Mouse (Mus musculus) left cerebral cortex, adult 9 months (tissue): ENCODE data around the gene Dtnb.

ENCODE experiments used
- DNase-seq, 2 experiments: peaks; one replicate each; pipeline ENCODE4 v3.0.0; 2022; ENCODE audit warnings: low spot score in 2 of 2

The Dtnb gene

DNA sequence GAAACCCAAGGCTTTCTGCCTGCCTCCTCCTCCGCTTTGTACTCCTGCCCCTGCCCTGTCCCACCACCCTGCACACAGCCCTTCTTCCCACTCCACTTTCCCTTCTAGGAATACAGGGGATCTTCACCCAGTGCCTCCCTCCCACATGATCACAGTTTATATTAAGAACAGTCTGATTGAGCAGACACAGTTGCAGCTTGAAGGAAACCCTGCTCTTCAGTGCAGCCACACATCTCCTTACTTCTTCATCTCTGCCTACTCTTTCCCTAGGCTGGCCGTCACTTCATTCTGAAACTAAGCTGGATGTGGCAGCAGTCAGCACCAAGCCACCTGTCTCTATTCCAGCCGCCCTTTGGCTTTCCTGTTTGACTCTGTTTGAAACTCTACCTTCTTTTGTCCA, 201.5 kb downstream of the Dtnb start:
- DNase-seq = peak; percentile 55 to 62

DNA sequence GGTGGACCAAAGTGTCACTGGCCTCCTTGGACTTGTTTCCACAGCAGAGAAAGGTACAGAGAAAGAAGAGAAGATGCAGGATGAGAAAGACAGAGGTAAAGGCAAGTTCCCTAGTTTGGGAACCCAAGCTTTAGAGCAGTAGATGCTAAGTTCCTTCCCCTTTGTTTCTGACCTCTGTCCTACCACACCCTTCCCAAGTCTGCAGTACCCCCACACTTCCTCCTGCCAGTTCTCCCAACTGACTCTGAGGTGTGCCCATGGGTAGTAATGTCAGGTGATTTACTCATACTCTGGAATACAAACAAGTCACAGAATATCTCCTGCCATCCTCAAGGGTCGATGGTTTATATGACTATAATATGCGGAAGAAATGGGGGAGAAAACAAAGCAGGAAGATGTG, 203.8 kb downstream of the Dtnb start:
- no peak for DNase-seq

DNA sequence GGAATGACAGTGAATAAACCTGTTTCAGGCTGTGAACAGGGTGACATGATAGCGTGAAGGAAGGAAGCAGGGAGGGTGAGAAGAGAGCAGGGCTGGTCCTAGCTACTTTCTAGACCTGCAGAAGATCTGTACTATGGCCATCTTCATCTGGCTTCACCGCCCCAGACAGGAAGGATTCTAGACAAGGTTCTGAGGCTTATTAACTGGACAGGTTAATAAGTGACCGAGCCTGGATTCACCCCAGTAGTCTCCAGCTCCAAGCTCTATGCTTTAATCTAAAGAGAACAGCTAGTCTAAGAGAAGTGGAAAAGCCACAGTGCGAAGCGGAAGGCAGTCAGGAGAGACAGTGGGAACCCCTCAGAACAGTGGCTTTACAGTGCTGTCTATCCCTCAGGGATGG, 205.5 kb downstream of the Dtnb start:
- no peak for DNase-seq

DNA sequence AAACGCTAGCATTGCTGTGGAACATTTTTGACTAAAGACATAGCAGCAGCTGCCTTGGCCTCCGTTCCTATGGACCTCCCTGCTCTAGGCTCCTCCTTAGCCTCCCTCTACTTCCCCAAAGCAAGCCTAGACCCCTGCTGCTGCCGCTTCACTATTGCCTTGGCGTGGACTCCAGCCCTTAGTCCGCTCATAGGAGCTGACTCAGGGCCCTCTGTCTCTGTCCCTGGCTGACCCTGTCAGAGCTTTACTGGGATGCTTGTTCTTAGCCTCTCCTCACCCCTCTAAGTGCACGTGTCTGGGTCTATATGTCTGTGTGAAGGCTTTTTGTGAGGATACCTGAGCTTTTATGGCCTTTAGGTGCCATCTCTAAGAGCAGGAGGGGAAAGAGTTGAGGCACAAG, 206.1 kb downstream of the Dtnb start:
- DNase-seq = no peak

DNA sequence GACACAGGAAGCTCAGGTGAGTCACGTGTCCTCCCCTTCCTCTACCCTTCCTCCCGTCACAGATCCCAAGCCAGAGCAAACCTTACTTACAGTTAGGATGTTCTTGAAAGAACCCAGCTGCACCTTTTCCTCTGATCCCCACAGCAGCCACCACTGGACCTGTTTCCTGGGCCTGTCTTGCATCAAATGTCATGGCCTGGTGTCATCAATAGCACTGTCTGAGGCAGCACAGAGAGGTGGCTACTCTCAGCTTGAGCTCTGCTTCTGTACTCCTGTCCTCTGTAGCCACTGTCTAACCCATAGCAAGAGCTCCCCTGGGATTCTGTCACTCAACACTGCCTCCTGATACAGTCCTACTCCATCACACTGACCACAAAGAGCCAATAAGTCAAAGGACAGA, 207.5 kb downstream of the Dtnb start:
- no peak for DNase-seq

DNA sequence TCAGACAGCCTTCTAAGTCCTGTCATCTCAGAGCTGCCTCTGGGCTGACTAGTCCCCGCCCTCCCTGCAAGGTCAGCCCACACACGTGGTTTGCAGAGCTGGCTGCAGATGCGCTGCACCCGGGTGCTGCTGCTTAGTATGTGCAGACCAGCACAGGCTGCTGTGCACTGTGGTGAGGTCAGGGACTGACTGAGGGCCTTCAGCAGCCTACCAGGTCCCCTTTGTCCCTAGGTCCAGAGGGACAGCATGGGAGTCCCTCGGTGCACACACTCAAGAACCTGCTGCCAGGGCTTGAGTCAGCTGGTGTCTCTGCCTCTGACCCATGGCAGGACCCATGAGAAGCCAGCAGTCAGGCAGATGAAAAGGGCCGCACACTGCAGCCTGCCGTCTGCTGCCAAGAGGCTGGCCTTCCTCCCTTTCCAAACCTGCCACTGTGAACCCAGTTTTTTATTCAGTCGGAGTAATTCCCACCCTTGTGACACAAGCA, 208.3 kb downstream of the Dtnb start:
- peak; percentile 62 to 68 for DNase-seq

DNA sequence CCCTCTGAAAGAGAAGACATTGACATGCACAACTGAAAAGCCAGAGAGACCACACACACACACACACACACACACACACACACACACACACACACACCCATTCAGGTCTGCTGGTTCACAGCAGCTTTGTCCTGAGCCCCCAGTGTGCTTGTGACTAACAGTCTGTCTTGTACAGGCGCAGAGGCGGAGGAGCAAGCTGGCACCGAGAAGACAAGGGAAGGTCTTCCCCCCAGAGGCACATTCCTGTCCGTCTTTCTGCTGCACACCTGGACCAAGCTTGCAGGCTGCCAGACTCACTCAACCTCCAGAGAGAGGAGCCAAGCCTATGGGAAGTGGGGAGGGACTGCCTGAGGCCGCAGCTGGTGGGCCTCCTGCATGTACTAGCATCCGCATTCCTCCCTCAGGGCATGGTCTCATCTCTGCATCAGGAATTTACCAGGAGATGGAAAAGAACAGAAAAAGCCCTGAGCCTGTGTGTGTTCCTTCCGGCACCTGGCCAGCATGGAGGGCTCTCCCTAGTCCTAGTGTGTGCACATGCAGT, 208.8 kb downstream of the Dtnb start:
- DNase-seq = no peak

DNA sequence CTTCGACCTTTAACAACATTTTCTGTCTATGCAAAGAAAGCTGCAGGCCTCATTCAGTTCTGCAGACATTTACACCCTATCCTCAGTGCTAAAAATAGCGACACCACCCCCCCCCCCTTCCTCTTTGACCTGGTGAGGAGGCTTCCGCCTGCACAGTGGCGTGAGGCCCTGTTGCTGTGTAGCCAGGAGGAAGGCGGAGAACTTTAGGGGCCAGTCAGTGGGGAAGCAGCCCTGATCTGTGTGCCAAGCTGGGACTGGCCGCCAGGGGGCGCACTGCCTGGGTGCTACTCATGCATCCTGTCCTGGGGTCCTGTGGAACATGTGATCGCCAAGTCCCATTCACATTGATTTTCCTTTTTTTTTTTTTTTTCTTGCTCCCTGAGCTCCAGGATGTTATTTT, 209.3 kb downstream of the Dtnb start:
- peak; percentile 77 to 89 for DNase-seq

DNA sequence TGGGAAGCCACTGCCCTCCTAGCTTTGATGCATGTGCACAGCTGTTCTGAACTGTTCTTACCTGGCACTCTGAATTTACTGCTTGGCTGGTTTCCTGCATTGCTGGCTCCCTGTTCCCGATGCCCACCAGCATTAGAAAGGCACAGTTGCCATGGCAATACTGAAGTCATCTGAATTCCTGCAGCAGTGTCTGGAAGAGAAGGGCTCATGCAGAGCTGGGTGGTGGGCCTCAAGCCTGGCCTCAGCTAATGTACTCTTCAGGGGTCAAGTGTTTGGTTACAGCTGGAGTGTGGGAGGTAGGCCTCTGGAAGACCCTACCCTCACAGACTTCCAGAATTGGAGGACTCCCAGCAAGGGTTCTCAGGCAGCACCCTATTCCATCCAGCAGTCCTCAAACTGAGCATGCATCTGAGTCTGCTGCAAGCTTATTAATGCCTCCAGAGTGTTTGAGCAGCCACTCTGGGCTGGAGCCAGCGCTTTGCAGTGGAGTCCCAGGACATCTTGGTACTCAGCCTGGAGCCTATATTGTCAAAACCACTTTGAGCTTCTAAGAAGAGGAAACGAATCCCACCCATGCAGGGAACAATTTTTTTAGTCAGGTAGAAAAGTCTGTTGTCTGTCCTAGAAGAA, 211.1 kb downstream of the Dtnb start:
- peak in 1 of 2 experiments; percentile 51 for DNase-seq

DNA sequence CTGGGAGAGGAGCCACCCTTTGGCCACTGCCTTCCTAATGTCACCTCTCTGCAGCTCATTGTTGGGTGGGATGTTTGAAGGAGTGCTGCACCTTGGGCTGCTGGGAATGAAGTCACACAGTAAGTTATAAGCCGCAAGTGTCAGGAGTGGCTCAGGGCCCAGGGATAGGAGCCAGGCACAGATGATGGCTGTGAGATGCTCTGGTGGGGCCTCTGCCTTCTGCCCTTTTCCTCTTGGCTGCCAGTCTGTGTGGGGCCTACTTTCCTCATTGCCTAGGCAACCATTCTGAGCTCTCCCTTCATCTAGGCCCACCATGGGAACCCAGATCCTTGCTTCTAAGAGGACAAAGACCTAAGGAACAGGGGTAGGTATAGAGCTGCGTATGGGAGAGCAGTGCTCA, 212.1 kb downstream of the Dtnb start:
- no peak for DNase-seq

DNA sequence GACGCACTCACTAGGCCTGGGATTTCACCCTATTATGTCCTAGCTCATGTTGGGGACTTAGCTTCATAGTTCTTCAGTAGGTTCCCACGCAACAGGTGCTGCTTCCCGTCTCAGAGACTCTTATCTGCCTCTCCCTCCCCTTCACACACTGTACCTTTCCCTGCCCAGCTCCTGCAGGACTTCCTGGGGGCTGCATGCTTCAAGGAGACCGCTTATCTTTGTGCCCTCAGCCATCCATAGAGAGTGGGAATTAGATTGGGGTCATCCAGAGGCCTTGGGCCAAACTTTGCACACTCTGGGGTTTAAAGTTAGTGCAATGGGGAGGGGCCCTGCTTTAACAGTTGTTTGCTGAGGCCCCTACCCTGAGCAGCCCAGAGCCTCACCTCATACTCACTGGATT, 212.5 kb downstream of the Dtnb start:
- no peak for DNase-seq

DNA sequence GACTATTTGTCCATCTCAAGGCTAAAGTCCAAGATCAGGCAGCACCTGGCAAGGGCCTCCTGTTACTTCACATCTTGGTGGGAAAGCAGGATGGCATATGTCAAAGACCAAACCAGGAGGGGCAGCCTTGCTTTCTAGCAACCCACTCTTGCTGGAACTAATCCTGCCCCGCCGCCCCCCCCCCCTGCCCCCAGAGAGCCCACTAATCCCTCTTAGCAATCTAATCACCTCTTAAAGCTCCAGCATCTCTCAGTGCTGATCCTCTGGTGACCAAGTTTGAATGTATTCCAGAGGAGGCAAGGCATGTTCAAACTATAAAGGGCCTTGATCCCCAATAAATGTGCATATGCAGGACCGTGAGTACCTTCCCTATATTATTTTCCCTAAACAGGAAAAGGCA, 214.9 kb downstream of the Dtnb start:
- DNase-seq = no peak

DNA sequence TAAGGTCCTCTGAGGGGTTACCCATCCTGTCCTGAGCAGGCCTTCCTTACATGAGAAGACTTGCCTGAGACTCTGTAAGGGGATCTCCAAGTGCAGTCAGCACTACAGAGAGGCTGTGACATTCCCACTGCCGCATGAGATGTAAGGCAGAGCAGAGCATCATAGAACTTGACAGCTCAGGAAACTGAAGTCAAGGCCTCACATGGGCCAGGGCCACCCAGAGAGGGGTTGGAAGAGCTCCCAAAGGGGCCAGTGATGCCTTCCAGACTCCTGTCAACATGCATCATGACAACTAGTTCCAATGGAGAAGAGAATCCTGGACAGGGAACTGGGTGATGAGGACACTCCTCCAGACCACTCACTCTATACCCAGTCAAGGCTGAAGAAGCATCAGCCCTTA, 215.4 kb downstream of the Dtnb start:
- no peak for DNase-seq

DNA sequence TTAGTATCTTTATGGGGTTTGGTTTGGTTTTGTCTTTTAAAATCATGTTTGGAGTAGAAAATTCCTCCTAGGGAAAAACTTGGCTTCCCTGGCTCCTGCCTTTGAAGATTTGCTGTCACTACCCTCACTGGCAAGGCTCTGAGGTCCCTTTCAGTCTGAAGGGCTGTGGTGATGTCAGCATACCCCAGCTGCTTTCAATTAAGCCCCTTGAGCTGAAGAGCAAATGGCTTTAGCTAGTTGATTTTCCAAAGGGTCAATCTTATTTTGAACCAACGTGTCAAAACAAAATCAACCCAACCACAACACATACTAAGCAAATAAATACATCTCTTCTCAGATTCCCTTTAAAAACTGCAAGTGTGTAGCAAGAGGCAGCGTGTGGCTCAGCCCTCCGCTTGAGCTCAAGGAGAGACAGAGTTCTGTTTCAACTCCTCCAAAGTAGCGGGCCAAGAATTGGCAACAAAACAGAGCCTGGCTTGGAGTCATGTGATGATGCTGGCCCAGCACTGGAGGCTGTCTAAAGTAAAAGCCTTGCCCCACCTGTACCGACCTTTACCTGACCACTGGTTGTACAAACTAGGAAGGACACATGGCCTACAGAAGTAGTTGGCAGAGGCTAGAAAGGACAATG, 216.4 kb downstream of the Dtnb start:
- DNase-seq = no peak

DNA sequence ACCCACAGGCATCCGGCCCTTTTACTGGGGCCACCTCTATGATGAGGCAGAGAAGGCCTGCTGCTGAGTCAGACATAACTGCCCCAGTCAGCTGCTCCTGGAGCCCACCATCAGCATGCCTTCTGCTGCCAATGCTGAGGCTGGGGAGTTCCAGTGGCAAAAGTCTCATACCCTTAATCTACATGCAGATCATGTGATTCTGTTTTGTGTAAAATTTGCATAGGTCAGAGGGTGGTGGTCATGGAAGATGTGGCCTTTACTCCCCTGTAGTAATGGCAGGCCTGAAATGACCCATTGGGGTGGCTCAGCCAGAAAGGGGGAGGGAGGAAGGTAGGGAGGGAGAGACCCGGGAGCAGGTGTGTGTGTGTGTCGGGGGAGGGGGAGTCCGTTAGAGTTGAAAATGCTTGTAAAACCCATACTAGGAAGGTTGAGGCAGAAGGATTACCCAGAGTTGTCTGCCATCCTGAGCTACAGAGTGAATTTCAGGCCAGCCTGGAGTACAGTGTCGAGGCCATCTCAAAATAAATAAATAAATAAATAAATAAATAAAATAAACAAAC, 217.5 kb downstream of the Dtnb start:
- DNase-seq = no peak

DNA sequence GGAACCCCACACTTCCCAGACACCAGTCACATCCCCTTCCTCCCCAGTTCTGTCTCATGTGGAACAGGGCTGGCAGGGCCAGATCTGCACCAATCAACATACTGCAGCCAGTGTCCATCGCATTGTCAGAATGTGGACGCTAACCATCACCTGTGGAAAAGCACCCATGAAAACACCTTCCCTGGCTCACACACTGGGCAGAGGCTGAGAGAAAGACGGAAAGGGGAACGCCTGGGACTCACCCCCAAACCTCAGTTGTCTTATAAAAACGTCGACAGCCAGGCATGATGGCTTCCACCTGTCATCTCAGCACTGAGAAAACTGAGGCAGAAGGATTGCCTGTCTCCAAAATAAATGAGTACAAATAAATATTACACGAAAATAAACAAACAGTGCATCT, 219.1 kb downstream of the Dtnb start:
- no peak for DNase-seq

DNA sequence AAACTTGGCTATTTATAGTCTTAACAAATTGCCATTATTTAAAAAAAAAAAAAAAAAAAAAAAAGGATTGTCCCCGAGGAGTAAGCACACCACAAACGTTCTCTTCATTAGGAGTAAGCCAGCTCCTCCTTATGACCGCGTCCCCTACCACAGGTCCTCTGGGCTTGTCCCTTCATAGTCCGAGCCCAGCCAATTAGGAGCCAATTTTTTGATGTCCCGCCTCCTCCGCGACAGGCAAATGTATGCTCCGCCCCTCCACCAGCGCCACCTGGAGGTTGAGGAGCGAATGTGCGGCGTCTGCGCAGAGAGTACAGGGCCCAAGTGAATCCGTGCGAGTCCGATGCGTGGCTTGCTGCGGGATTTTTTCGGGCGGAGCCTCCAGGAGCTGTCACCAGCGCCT, 219.6 kb downstream of the Dtnb start:
- peak; percentile 87 to 98 for DNase-seq

DNA sequence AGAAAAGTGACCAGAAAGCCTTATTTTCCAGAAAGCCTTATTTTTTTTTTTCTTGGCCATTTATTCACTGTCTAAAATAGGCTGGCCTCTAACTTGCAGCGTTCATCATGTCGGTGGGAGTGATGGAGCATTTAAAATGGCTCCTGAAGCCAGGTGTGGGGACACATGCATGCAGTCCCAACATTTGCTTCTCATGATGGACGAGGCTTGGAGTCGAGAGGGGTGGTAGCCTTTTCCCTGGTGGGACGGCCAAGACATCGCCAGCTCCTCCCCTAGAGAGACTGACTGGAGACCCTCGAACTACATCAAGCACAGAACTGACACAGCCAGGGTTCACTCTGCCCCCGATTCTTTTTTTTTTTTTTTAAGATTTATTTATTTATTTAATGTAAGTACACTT, 220.1 kb downstream of the Dtnb start:
- DNase-seq = no peak

DNA sequence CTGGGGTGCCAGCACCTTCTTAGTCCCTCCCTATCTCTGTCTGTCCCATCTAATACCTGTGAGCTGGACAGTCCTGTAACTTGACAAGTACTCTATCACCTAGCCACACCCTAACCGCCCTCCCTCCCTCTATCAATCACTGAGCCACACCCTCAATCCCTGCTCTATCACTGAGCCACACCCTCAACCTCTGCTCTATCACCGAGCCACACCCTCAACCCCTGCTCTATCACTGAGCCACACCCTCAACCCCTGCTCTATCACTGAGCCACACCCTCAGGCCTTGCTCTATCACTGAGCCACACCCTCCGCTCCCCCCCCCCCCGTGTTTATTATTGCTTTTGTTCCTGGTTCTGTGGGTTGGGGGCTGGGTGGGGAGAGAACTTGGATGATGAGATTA, 223.4 kb downstream of the Dtnb start:
- DNase-seq = no peak

DNA sequence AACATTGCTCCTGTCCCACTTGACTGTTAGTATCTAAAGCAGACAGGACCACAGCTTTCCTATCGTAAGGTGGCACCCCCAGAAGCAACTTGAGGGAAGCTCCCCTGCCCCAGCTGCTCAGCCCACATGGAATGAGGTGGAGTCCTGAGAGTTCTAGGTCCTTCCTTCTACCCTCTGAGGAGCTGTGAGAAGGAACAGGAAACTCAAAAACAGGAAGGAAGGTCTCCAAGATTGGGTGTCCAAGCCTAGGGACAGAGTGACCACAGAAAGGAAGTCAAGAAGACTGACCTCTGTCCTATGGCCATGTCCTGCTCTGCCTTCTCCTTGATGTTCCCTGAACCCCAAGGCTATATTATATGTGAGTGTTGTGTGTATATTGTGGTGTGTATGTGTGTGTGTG, 227.4 kb downstream of the Dtnb start:
- no peak for DNase-seq

DNA sequence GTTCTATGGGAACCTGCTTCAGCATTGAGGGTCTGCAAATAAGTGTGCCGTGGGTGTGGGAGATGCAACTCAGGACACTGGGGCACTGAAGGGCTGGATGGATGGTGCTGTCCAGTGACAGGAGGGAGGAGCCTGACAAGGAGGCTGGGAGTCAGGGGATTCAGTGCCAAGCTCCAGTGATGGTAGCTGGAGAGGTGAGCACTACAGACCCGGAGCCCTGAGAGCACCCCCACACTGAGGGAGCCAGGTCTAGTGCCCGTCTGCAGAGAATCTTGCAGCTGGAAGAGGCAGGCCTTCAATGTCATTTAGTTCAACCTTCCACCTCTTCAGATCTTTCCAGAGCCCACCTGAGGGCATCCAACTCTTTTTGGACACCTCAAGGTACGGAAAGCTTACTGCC, 233.7 kb downstream of the Dtnb start, which contains the start of gene Dnmt3a:
Gene Dnmt3a, plus strand, starts transcription at position 156 of the 400 bp plus-strand sequence.
- DNase-seq = no peak

DNA sequence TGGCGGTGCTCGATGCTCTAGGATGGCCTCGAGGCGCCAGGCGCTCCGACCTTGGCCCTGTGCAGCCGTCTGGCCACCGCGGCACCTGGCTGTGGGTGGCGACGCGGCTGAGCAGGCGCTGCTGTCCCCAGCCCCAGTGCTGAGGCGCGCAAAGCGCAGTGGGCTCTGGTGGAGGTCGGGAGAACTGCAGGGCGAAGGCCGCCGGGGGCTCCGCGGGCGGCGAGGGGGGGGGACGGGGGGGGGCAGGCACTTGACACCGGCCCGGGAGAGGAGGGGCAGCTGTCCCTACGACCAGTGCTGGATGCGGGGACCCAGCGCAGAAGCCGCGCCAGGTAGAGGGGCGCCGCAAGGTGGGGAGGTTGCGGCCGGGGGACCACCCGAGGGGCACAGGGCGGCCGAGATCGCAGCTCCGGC, 234.1 kb downstream of the Dtnb start:
- DNase-seq = no peak
